Mouse (Mus musculus) megakaryocyte progenitor cell, adult 5-6 weeks (primary cell): ENCODE results near the gene 4922502D21Rik. TPM values are rescaled to one million over a fixed set of nuclear protein-coding genes. Genes with fewer than 3 reads are reported as not detected.
"Not testable (repeated sequence)": the region's sequence is repeated elsewhere in the genome, so short reads cannot be mapped to it uniquely, and the experiment has no call there.

Experiments
- ATAC-seq: replicated peaks from 2 replicates; pipeline ENCODE4 v1.8.0; 2016; ENCODE audit warnings: mild to moderate bottlenecking, moderate TSS enrichment, inconsistent platforms; ENCODE audit not compliant: poor library complexity
- total RNA-seq, 2 experiments: library from RNA; stranded (forward) in 1 of 2; stranded (reverse) in 1 of 2; fragments of 157-497, 149-512 nt in 1 of 2; fragments of 200-1000 nt in 1 of 2; gene quantifications; 2 replicates each; pipeline versions ENCODE4 v1.2.3 to v1.2.4; 2015 to 2017

Gene 4922502D21Rik
- total RNA-seq (2015) = 0.42 TPM in 1 of 2 replicates, not detected in the other
- total RNA-seq (2017) = 0.34 TPM in 1 of 2 replicates, not detected in the other

DNA sequence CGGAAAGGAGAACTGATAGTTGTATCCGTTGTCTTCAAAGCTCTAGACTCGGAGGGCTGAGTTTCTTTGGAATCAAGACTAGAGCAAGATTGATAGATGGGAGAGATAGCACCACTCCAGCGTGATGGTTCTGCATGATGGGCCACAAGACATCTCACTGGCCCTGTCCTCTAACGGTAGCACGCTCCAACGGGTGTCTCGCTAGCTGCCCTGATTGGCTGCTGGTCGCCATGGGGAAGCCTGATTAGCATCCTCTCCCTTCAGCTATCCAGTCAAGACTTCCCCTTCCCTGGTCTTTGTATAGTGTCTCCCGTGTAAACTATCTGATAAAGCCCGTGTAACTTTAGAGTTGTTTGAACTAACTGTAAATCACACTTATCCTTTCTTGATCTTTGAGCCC, at the start of gene 4922502D21Rik:
Gene 4922502D21Rik (minus strand): TSS at position 187 of the 400 bp plus-strand sequence.
- no peak for ATAC-seq

DNA sequence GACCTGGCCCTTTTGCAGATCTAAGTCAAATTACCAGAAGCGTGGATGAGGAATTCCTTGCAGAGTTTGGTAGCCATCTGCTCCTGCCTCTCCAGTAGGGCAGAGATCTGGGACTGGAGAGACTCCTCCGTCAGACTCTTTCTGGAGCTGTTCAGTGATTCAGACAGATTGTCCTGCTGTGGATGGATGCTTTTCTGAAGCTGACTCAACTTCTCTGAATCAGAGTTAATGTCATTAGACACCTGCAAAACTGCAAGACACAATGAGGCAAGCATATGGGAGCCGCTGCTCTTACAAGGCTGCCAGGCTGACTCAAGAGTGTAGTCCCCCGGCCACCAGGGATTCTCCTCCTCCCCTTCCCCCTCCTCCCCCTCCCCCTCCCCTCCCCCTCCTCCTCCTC, 48.9 kb upstream of the 4922502D21Rik start:
- no peak for ATAC-seq

DNA sequence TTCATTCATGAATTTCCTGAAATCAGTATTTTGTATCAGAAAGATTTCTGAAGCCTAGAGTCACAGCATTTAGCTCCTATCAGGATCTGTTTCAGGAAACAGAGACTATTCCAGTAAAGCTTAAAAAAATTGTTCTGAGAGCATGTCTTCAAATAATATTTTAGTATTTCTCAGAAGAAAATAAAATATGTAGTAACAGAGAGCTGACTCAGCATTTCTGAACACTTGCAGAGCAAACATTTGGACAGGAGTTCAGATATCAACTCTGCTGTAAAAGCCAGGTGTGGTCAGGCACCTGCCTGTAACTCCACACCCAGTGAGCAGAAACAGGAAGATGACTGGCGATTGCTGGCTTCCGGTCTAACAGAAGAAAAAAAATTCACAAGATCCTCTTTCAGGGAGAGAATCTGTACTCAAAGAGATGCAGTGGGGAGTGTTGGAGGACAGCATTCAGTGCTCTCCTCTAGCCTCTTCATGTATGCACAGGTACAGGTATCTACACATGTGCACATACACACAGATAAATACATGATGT, 43.4 kb upstream of the 4922502D21Rik start:
- peak; percentile 90 for ATAC-seq

DNA sequence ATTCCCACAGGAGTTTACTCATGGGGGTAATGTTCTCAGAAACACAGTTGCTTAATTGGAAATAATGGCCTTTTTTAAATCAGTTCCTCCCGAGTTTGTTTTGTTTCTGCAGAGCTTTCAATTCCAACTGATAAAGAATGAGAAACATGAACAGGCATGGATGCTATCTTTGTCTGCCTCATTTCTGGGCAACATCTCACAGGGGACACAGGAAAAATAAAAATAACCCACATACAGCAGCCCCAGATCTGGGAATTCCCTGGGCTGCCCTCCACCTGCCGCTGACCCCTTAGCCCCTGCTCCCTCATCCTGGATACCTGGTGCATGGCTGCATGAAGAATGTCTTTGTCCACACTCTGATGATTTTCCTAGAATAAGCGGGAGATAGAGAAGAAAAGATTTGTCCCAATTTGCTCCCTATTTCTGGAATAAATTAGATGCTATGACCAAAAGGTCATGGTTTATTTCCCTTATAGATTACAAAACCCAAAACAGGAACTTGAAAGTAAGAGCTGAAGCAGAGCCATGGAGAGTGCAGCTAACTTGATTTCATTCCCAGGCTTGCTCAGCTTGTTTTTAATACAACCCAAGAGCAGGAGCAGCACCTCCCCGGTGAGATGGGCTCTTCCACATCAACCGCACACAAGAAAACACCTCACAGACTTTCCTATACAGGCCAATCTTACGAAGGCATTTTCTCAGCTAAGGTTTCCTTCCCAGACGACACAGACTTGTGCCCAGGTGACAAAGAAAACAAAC, 38.0 kb upstream of the 4922502D21Rik start:
- peak; percentile 40; the same call in 1 of the 2 replicates for ATAC-seq

DNA sequence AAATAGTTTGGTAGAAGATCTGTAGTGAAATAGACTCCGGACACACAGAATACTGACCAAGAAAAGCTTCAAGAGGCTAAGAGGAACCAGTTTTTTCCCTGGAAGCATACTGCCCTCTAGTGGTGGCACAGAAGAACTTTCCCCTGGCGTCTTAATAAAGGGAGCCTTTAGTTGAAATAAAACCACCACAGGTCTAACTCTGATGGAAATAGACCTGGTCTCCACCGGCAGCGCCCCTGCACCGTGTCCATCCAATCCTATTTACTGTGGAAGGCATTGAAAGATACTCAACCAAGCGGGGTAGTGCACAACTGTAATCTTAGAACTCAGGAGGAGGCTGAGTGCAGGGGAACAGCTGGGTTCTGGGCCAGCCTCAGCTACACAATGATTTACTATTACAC, 34.4 kb upstream of the 4922502D21Rik start:
- peak; percentile 87 for ATAC-seq

DNA sequence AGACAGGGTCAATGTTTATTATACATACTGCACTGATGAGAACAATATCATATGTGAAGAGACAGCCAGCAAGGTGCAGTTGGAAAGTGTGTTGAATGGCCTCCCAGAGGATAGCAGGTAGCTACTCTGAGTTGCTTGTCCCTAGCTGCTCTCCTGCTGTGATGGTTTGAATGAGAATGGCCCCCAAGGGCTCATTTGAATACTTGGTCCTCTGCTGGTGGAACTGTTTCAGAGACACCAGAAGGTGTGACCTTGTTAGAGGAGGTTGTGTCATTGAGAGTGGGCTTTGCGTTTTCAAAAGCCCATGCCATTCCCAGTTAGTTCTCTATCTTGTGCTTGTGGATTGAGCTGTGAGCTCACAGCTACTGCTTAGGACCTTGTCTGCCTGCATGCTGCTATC, 32.3 kb upstream of the 4922502D21Rik start:
- no peak for ATAC-seq

DNA sequence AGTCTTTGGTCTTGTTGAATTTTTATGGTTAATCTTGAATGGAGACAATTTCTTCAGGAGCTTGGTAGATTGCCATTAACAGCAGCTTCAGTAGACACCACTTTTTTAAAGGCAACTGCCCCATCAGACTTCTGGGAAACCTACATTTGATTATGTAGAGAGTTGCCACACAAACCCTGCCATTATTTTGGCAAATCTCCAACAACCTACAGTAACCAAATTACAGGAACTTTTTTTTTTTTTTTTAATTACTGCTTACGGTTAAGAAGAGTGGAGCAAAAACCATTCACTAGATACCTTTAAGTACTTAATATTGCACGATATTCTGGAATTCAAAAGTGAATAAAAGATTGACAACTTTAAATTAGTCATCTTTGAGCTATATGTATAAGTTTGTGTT, 27.9 kb upstream of the 4922502D21Rik start:
- no peak for ATAC-seq

DNA sequence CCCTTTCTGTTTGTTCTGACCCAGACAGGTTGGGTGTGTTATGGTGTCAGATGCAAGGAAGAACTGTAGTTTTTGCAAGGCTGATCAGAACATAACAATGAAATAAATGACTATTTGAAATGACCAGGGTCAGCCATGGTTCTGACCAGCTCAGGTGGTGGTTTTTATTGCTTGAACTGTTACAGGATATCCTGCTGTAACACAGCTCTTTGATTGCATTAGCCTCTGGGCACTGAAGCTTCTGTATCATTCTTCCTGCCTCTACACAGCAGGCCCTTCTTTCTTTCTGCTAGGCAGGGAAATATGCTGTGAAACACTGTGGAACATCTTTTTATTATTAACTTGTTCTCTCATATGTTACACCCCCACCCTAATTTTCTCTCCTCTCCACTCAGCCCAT, 24.8 kb upstream of the 4922502D21Rik start:
- peak; percentile 46 for ATAC-seq

DNA sequence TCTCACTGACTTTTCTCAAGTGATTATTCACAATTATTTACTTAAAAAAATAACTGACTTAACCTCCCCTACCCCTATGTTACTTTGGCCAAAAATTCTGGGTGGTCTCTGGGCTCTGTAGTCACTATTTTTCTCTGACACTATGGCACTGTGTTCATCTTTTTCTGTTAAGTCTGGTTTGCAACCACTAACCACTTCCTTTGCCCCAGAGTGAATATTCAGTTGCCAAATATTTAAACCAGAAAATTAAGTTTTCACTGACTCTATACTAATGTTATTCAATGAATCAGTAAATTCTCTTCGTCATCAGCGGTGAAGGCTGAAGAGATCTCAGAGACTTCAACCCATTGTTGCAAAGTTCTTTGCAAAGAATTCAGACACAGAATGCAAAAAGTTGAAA, 24.2 kb upstream of the 4922502D21Rik start:
- peak; percentile 40 for ATAC-seq

DNA sequence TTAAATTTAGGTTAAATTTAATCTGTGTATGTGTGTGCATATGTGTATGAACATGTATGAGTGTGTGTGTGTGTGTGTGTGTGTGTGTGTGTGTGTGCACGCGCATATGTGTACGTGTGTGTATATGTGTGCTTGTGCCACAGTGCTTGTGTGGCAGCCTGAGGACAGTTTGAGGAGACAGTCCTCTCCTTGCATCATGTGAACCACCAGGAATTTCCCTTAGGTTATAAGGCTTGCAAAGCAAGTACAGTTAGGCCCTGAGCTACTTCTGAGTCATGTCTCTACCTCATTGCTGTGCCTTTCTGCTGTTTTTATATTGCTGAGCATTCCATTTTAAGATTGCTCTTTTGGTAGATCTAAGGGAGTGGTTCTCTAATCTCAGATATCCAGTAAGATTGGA, 19.5 kb upstream of the 4922502D21Rik start:
- ATAC-seq = peak; percentile 38

DNA sequence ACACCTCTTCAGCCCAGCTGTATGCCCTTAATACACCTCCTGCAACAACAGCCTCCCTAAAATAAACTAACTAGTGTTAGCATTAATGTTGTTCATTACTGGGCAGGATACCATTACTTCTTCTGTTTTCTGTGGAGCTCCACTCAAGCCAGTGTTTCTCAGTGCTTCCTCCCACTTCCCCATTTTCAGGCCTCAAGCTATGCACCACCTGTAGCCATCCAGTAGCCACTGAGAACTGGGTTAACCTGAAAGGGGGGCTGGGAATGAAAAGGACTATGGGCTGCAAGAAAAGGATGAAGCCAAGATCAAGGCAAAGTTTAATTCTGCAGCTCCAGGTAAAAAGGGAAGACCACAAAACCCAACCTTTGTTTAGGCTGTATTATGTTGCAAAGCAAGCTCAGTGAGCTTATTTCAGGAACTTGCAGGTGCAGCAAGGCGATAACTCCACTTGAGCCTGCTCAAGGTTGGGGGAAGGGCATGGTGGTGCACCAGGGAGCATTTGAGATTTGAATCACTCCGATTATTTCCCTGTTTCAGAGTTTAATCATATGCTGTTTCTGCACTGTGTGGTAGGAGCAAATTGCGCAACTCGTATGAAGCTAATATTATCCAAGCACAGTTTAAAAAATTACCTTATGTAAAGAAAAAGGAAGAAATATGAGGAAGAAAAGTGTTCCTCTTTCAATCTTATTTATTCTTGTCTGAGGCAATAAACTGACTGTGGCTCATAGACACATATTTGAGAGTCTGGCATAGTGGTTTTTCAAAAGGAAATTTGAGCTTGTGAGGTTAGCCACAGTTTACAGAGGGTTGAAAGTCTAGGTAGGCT, 18.1 kb upstream of the 4922502D21Rik start:
- peak; percentile 87 for ATAC-seq

DNA sequence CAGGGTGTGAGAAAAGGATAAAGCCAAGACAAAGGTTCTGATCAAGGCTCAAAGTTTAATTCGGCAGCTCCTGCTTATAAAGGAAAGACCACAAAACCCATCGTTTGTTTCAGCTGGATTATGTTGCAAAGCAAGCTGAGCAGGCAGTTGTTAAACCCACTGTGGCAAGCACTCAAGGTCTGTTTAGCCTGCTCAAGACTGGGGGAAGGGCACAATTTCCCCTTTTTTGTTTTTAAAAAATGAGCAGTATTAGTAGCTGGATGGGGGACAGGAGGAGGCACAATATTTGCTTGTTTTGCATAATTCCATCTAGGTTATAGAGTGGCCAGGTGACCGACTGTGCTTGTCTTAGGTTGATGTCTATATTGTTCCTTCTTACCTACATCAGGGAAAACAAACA, 12.8 kb upstream of the 4922502D21Rik start:
- ATAC-seq = peak; percentile 75

DNA sequence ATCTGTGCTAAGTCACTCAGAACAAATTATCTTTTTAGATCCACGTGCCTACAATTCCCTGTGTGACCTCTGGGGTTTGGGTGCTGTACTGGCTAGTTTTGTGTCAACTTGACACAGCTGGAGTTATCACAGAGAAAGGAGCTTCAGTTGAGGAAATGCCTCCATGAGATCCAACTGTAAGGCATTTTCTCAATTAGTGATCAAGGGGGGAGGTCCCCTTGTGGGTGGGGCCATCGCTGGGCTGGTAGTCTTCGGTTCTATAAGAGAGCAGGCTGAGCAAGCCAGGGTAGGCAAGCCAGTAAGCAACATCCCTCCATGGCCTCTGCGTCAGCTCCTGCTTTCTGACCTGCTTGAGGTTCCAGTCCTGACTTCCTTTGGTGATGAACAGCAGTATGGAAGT, 10.8 kb upstream of the 4922502D21Rik start, which contains the start of gene Clec12a:
Gene Clec12a (plus strand): TSS at position 301 of the 400 bp plus-strand sequence.
- ATAC-seq = not testable (repeated sequence)

DNA sequence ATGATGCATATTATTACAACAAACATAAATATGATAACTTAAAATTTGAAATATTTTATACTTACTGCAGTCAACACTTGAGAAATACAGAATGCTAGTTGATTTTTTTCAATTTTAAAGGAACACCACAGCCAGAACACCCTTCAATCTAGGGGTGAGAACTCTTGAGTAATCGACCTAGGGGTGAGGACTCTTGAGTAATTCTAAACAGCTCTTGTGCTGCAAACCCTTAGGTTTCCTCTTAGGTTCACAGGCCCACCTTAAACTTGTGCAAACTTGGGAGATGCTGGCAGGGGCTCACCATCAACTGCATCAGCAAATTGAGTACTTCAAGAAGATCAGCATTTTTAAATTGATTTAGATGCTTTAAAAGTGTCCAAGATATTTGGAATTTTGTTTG, 6.2 kb upstream of the 4922502D21Rik start:
- ATAC-seq = peak; percentile 59

DNA sequence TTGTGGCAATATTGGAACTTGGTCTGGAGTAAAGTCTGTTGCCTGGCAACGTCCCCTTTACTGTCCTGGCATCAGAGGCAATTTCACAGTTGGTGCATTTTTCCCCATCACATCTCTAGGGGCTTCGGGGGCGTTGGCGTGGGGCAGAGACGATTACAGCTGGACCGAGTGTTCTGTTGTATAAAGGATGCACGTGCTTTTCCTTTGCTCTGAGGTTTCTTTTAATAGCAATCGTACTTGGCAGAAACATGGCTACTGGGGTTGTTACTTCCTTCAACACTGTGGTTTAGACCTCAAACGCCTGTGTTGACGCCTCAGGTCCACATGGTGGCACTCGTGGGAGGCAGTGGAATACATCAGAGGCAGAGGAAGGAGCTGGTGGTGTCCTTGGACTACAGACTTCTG, 2.1 kb upstream of the 4922502D21Rik start:
- peak; percentile 97 for ATAC-seq

DNA sequence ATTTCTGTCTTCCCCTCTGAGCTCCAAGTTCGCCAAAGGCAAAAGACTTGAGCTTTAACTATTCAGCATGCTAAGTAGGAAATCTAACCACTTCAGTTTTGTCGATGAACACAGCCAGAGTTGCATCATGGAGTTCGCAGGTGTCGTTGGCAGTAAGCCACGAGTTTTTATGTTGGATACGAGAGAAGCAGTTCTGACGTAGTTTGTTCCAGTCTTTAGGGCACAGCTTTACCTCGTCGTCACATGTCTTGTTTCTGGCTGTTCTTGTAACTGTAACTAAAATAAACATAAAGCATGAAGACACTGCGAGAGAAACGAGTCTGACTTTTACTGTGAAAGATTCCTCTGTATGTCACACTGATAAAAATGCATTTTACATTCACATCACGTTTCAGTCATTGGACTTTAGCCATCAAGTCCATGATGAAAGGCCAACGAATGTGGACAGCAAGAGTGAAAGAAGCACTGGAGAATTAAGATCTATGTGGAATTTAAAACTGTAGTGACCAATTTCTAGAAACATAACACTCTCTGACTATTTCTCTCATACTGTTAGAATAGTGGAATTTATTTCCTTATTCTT, 4.9 kb downstream of the 4922502D21Rik start:
- ATAC-seq = peak; percentile 59

DNA sequence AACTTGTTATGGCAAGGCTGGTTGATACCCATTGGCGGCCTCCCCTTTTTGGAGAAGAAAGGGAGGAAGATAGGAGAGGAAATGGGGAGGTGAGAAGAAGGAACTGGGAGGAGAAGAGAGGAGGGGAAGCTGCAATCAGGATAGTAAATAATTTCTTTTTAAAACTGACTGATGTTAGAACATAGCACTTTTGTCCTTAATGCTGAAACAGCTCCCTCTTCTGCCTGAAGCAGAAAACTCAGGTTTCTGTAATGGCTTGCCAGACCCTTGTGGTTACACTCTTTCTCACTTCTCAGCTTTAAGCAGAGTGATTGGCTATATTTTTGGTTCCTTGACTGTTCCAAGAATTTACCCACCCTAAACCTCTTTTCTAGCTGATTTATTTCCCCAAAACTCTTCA, 5.6 kb downstream of the 4922502D21Rik start:
- peak; percentile 82 for ATAC-seq

DNA sequence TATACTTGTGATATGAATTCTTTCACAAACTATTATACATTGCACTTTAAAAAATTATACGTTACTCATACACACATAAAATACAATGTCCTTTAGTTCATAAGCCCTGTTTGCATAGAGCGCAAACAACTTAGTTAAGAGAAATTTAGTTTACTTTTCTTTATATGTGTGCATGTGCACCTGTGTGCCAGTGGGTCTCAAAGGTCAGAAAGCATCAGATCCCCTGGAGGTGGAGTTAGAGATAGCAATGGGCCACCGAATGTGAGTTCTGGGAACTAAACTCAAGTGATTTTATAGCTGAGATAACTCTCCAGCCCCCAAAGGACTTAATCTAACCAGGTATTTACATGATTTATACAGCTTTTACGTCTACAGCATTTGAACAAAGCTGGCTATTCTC, 12.3 kb downstream of the 4922502D21Rik start:
- no peak for ATAC-seq

DNA sequence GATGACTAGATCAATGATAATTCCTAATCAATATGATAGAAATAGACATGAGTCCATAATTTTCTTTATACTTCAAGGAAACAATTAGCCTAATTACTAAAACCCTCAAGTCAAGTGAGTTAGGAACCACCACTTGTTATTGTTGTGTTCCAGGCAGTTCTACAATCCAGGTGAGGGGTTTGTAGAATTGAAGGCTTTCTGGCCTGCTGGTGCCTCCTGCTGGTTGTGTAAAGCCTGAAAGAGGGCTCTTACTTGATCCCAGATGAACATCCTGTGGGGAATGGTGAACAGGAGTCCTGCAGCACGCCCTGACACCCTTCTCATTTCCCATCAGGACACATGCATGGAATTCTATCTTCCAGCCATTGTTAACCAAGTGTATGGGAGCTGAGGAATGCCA, 13.2 kb downstream of the 4922502D21Rik start:
- peak; percentile 52; the same call in 1 of the 2 replicates for ATAC-seq

DNA sequence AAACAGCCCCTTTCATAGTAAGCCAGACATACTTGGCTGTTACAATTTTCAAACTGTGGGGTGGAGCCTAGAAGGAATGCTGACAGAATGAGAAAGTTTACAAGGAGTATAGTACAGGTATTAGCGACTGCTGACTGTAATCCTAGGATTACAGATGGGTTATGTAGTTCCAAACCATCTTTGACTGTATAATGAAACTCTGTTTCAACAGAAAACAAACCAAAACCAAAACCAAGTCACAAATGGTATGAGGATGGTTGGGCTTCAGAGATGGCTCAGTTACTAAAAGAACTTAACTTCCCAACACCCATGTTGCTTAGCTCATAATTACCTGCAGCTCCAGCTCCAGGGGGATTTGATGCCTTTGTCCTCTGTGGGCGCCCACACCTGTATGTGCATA, 15.1 kb downstream of the 4922502D21Rik start:
- no peak for ATAC-seq

DNA sequence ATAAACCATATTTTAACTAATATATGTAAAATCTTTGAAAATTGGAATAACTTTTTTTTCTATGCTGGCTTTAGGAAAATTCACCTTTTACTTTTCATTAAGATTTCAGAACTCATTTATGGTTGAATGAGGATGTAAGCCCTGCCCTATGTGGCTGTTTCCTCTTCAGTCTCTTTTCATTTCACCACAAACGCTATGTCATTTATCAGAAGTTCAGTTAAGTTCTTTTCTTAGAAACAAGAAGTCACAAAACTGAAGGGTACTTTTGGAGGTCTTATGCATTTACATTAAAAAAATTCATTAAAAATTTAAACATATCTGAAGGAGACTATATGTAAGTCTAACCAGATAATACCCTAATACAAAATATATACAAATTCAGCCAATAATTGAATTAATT, 15.9 kb downstream of the 4922502D21Rik start:
- peak; percentile 78 for ATAC-seq
